Mouse (Mus musculus): ENCODE results near the gene Npas2. TPM values are rescaled to one million over a fixed set of nuclear protein-coding genes. Genes with fewer than 3 reads are reported as not detected.

Npas2 gene
- polyA plus RNA-seq, 1 experiment: 0.77 TPM

DNA sequence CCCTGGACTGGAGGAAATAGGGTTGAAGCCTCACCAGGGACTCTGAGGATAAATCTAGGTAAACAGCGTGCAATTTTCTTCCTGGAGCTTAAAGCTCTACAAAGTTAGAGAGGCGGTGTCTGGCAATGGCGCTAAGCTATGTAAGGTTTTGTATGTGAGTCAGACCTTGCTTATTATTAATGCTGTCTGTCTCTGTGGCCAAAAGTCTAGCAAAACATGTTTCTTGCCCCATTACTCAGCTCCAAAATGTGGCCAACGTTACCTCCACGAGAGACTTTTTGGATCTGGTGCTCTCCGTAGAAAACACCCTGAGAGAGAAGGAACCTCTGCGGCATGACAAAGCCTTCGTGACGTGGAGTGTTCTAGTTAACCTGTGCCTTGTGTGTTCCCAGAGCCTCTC lies 93.5 kb downstream of the Npas2 start:
- TF ChIP-seq POLR2A (IDR thresholded peaks at IDR 0.05; ENCODE audit: borderline replicate concordance, extremely low read depth, insufficient read depth, insufficient read length, poor library complexity, severe bottlenecking): no peak
- no peak for TF ChIP-seq CTCF (IDR thresholded peaks at IDR 0.05; ENCODE audit: borderline replicate concordance, extremely low read depth, insufficient read depth, insufficient read length)
- no peak for DNase-seq (ENCODE audit: low read depth)

DNA sequence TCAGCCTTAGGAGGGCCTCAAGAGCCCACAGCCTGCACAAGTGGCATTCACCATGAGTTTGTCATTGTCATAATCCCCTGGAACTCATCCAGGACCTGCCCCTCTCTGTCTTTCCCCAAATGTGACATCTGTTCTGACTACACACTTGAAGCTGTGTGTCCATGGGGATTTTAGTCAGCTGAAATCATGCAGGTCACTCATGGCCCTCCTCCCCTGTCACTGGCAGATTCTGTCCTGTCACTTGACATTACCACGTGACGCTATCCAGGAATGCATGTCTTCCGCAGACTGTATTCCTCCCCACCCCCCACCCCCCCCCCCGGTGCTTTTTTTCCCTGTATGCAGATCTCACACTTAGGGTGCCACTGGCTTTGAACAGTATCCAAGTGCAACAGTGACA lies 94.3 kb downstream of the Npas2 start:
- TF ChIP-seq CTCF (IDR thresholded peaks at IDR 0.05; ENCODE audit: borderline replicate concordance, extremely low read depth, insufficient read depth, insufficient read length) (no peak), POLR2A (IDR thresholded peaks at IDR 0.05; ENCODE audit: borderline replicate concordance, extremely low read depth, insufficient read depth, insufficient read length, poor library complexity, severe bottlenecking) (no peak)
- peak; percentile 20 for DNase-seq (ENCODE audit: low read depth)

DNA sequence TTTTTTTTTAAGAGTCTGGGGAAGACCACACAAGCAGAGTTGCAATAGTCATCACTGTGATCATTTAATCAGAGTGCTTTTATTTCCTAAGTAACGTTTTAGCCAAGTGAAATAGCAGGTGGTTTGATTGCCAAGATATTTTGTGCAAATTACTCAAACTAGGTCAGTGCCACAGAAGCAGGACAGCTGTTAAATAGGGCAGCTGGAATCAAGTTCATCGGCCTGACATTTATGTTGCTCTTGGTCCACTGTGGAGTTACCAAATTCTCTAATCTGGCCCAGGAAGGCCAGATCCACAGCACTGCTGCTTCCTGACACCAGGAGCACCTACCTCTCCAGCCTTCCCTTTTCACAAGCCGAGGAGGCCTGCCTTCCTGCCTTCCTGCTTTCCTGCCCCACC lies 94.9 kb downstream of the Npas2 start:
- TF ChIP-seq CTCF (IDR thresholded peaks at IDR 0.05; ENCODE audit: borderline replicate concordance, extremely low read depth, insufficient read depth, insufficient read length) (no peak), POLR2A (IDR thresholded peaks at IDR 0.05; ENCODE audit: borderline replicate concordance, extremely low read depth, insufficient read depth, insufficient read length, poor library complexity, severe bottlenecking) (no peak)
- no peak for DNase-seq (ENCODE audit: low read depth)

DNA sequence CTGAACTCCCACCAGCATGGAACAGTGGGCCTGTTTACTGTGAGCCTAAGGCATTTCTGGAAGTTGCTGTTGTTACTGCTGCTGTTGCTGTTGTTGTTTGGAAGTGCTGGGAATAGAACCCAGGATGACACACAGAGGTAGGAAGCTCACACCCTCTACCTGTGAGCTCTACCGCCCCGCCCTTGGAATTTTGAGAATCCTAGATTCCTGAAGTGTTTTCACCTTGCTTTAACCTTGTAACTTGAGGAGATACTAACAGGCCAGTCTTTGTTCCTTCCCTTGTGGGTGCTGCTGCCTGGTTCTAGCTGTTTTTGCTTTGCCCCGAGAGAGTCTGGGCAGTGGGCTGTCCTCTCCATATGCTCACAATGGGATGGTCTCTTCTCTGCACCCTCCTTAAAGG lies 98.5 kb downstream of the Npas2 start:
- TF ChIP-seq CTCF (IDR thresholded peaks at IDR 0.05; ENCODE audit: borderline replicate concordance, extremely low read depth, insufficient read depth, insufficient read length): no peak
- TF ChIP-seq POLR2A (IDR thresholded peaks at IDR 0.05; ENCODE audit: borderline replicate concordance, extremely low read depth, insufficient read depth, insufficient read length, poor library complexity, severe bottlenecking): no peak
- DNase-seq (ENCODE audit: low read depth): no peak

DNA sequence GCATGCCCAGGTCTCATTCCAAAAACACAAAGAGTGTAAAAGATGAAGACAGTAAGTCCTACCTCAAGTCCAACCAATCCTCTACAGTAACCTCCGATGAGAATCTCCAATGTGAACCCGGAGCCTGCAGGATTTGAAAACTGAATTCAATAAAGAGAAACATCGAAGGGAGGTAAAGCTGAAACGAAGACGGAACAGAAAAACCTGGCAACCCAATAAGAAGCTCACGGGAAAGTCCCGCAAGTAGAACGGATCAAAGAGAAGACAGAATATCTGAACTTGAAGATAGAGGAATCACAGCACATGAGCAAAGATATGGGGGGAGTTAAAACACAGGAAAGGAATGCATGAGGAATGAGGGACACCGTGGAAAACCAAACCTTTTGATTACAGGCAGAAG lies 104.8 kb downstream of the Npas2 start:
- DNase-seq (ENCODE audit: low read depth): no peak
- no peak for TF ChIP-seq CTCF (IDR thresholded peaks at IDR 0.05; ENCODE audit: borderline replicate concordance, extremely low read depth, insufficient read depth, insufficient read length)
- no peak for TF ChIP-seq POLR2A (IDR thresholded peaks at IDR 0.05; ENCODE audit: borderline replicate concordance, extremely low read depth, insufficient read depth, insufficient read length, poor library complexity, severe bottlenecking)

DNA sequence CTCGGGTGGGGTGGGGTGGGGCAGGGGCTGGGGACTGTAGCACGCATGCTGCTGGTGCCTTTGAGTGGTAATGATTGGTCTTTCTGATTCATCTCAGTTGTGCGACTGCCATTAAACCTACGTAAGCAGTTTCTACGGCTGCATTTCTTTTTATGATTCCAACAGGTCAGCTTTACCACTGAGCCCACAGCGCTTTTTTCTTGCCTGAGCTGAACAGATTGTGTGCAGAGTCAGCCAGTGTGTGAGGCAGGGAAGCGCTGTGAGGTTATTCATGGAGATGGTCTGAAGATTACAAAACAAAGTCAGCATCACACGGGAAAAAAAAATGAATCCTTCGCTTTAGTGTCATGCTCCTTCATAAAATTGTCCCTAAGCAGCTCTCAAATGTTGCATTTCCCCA lies 106.7 kb downstream of the Npas2 start:
- DNase-seq (ENCODE audit: low read depth): no peak
- TF ChIP-seq POLR2A (IDR thresholded peaks at IDR 0.05; ENCODE audit: borderline replicate concordance, extremely low read depth, insufficient read depth, insufficient read length, poor library complexity, severe bottlenecking) (no peak), CTCF (IDR thresholded peaks at IDR 0.05; ENCODE audit: borderline replicate concordance, extremely low read depth, insufficient read depth, insufficient read length) (no peak)

DNA sequence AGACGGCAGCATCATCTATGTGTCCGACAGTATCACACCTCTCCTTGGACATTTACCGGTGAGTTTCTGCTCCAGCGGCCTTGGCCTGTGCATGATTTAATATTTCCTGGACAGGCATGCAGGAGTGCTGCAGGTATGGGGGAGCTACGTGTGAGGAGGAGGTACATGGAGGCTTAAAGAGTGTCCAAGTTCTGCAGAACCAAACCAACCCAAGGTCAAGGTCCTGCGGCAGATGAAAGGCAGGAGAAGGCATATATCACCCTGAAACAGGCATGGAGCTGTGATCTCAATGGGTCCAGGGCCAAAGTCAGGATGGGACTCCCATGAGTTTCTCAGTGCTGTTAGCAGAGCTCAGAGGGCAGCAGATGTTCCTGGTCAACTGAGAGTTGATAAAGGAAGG lies 107.1 kb downstream of the Npas2 start:
- DNase-seq (ENCODE audit: low read depth): no peak
- TF ChIP-seq CTCF (IDR thresholded peaks at IDR 0.05; ENCODE audit: borderline replicate concordance, extremely low read depth, insufficient read depth, insufficient read length) (no peak), POLR2A (IDR thresholded peaks at IDR 0.05; ENCODE audit: borderline replicate concordance, extremely low read depth, insufficient read depth, insufficient read length, poor library complexity, severe bottlenecking) (no peak)

DNA sequence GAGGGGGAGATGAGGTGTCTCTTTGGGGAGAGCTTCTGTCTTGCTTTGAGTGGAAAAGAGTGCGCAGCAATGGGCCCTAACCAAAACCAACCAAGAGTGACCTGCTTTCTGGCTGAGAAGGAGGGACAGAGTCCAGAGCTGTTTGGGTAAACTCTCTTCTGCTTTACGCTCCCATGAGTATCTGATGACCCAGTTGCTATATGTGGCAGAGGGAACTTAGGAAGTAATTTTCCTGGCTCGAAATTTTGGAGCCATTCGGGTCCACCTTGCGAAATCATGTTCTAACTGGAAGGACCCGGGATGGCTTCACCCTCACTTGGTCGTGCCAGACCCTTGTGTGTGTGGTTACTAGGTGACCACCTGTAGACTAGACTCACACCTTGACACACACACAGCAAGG lies 108.7 kb downstream of the Npas2 start:
- DNase-seq (ENCODE audit: low read depth): no peak
- TF ChIP-seq POLR2A (IDR thresholded peaks at IDR 0.05; ENCODE audit: borderline replicate concordance, extremely low read depth, insufficient read depth, insufficient read length, poor library complexity, severe bottlenecking) (no peak), CTCF (IDR thresholded peaks at IDR 0.05; ENCODE audit: borderline replicate concordance, extremely low read depth, insufficient read depth, insufficient read length) (no peak)

DNA sequence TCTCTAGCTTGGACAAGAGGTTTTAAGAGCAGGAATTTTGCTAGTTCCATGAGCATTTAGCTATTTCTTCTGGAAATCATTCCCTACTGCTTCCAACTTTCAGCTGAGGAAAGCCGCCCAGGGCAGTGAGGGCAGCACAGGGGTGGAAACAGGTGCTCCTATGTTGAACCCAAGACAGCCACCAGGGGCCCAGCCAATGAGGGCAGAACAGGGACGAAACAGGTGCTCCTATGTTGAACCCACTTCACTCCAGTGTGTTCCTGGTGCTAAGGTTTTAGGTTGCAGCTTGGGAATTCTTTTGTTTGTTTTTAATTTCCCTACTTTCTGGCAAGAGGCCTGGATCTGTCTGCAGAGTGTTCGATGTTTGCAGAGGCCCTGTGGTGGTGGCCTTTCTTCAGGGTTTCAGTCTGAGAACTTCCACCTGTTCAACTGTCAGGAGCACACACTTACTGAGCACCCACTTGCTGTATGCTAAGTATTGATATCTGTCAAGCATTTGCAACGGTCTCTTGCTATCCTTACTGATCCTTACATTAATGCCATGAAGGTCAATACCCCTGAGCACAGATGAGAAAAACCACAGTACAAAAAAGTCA lies 109.6 kb downstream of the Npas2 start:
- TF ChIP-seq CTCF (IDR thresholded peaks at IDR 0.05; ENCODE audit: borderline replicate concordance, extremely low read depth, insufficient read depth, insufficient read length) (no peak), POLR2A (IDR thresholded peaks at IDR 0.05; ENCODE audit: borderline replicate concordance, extremely low read depth, insufficient read depth, insufficient read length, poor library complexity, severe bottlenecking) (no peak)
- no peak for DNase-seq (ENCODE audit: low read depth)

DNA sequence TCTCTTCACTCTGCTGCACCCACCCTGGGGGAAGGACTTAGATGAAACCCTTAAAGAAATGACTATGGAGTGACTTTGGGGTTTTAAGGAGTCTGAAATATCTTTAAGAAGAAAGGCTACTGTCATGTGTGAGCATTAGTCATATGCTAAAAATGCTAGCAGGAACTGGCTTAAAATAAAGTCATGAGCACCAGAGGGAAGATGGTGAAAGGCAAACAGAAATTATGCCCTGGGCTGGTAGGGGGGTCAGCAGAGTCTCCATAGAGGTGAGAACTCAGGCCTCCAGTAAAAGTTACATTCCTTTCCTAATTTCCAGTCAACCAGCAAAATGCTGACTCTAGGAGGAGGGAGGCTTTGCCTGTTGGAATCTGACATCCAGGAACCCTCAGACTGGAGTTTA lies 113.8 kb downstream of the Npas2 start:
- no peak for TF ChIP-seq CTCF (IDR thresholded peaks at IDR 0.05; ENCODE audit: borderline replicate concordance, extremely low read depth, insufficient read depth, insufficient read length)
- TF ChIP-seq POLR2A (IDR thresholded peaks at IDR 0.05; ENCODE audit: borderline replicate concordance, extremely low read depth, insufficient read depth, insufficient read length, poor library complexity, severe bottlenecking): no peak
- no peak for DNase-seq (ENCODE audit: low read depth)

DNA sequence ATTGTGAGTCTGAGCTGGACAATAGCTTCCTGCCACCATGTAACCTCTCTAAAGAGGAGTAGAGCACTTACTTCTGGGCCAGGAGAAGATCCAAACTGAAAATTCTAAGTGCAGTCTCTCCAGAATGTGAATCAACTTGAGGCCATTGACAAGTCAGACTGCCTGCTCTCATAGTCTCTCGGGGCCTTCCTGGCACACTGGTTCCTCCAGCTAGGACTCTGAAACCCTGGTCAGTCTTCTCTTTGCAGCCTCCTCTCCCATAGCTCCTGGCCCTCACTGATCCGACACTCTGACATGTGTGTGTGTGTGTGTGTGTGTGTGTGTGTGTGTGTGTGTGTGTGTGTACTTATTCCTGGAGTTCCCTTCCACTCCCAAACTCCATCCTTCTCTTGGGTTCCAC lies 114.4 kb downstream of the Npas2 start:
- no peak for DNase-seq (ENCODE audit: low read depth)
- TF ChIP-seq CTCF (IDR thresholded peaks at IDR 0.05; ENCODE audit: borderline replicate concordance, extremely low read depth, insufficient read depth, insufficient read length) (no peak), POLR2A (IDR thresholded peaks at IDR 0.05; ENCODE audit: borderline replicate concordance, extremely low read depth, insufficient read depth, insufficient read length, poor library complexity, severe bottlenecking) (no peak)

DNA sequence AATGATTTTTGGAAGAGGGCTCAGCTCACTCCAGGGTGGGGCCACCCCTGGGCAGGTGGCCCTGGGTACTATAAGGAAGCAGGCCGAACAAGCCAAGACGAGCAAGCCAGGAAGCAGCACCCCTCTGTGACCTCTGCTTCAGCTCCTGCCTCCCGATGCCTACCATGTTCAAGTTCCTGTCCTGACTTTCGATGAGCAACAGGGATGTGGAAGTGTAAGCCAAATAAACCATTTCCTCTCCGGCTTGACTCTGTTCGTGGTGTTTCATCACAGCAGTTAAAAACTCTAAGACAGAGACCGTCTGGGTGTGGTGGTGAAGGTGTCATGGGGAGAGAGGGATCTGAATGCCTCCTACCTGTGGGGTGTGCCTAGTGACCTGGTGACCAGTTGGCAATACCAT lies 116.0 kb downstream of the Npas2 start:
- no peak for TF ChIP-seq POLR2A (IDR thresholded peaks at IDR 0.05; ENCODE audit: borderline replicate concordance, extremely low read depth, insufficient read depth, insufficient read length, poor library complexity, severe bottlenecking)
- no peak for TF ChIP-seq CTCF (IDR thresholded peaks at IDR 0.05; ENCODE audit: borderline replicate concordance, extremely low read depth, insufficient read depth, insufficient read length)
- no peak for DNase-seq (ENCODE audit: low read depth)
